Mouse (Mus musculus): ENCODE results near the gene Eomes.

The Eomes gene

GRCm38 (mm10) chr9:118500963-118501362 lies 23.0 kb downstream of the Eomes start:
- ChIA-PET CTCF (interaction anchor here in 3 of 4 experiments (0.6 to 1.3 kb wide), 3 partner anchors 12 to 453 kb away, joined by 3 to 6 read pairs (median 4); no protein-coding TSS in a partner anchor), POLR2A (interaction anchor here in 2 of 4 experiments (0.7 to 1.3 kb wide), 4 partner anchors 10 to 171 kb away, joined by 3 to 5 read pairs (median 4); no protein-coding TSS in a partner anchor)

GRCm38 (mm10) chr9:118504656-118505055 lies 26.6 kb downstream of the Eomes start:
- ChIA-PET POLR2A (interaction anchor here in 3 of 4 experiments (0.6 to 1.5 kb wide), 4 partner anchors 16 to 218 kb away, joined by 3 to 6 read pairs (median 4); no protein-coding TSS in a partner anchor), CTCF (no interaction called here)

- CTCF ChIA-PET, result interaction anchor here in 3 of 4 experiments (0.7 to 1.8 kb wide), 9 partner anchors 9 to 811 kb away, joined by 3 to 8 read pairs (median 3); no protein-coding TSS in a partner anchor
Measured at GRCm38 (mm10) chr9:118506020-118506403, 28.0 kb downstream of the Eomes start, which contains the start of gene Golga4. Golga4 (plus strand) TSS chr9:118506267.

GRCm38 (mm10) chr9:118506404-118507231 lies 28.6 kb downstream of the Eomes start:
- CTCF ChIA-PET, result interaction anchor here in 3 of 4 experiments (0.7 to 1.8 kb wide), 7 partner anchors 10 to 318 kb away, joined by 3 to 8 read pairs (median 3); no protein-coding TSS in a partner anchor
- POLR2A ChIA-PET, result interaction anchor here in 3 of 4 experiments (0.6 to 2.1 kb wide), 35 partner anchors 9 to 814 kb away, joined by 3 to 16 read pairs (median 4); partner anchors contain the start of genes Cmc1 (in 1 of the 3) and Eomes (in 1 of the 3)

More at GRCm38 (mm10) chr9:118506020-118506403, 28.0 kb downstream of the Eomes start, which contains the start of gene Golga4:
- POLR2A ChIA-PET, result interaction anchor here in 3 of 4 experiments (0.6 to 2.1 kb wide), 37 partner anchors 9 to 815 kb away, joined by 3 to 16 read pairs (median 4); partner anchors contain the start of genes Eomes (in 2 of the 3) and Cmc1 (in 1 of the 3)

GRCm38 (mm10) chr9:118507552-118507951 lies 29.5 kb downstream of the Eomes start:
- POLR2A ChIA-PET, result no interaction called here

GRCm38 (mm10) chr9:118508601-118509000 lies 30.6 kb downstream of the Eomes start:
- POLR2A ChIA-PET, result interaction anchor here in 3 of 4 experiments (0.8 to 1.4 kb wide), 6 partner anchors 18 to 469 kb away, joined by 3 to 5 read pairs (median 3); no protein-coding TSS in a partner anchor
- CTCF ChIA-PET, result interaction anchor here in 1 of 4 experiments (1.5 kb wide), 1 partner anchor 19 kb away, joined by 3 read pairs; no protein-coding TSS in a partner anchor

More at GRCm38 (mm10) chr9:118507552-118507951, 29.5 kb downstream of the Eomes start:
- CTCF ChIA-PET, result no interaction called here

- ChIA-PET POLR2A (interaction anchor here in 2 of 4 experiments (0.6 to 2.7 kb wide), 12 partner anchors 8 to 106 kb away, joined by 3 to 12 read pairs (median 3); partner anchors contain the start of gene Eomes (in 1 of the 2)), CTCF (interaction anchor here in 1 of 4 experiments (1.3 kb wide), 1 partner anchor 21 kb away, joined by 4 read pairs; no protein-coding TSS in a partner anchor)
Measured at GRCm38 (mm10) chr9:118510941-118511690, 33.1 kb downstream of the Eomes start.

GRCm38 (mm10) chr9:118512681-118513233 lies 34.7 kb downstream of the Eomes start:
- ChIA-PET POLR2A (interaction anchor here in 3 of 4 experiments (0.6 to 2.7 kb wide), 17 partner anchors 8 to 318 kb away, joined by 3 to 12 read pairs (median 4); no protein-coding TSS in a partner anchor), CTCF (interaction anchor here in 2 of 4 experiments (0.6 to 1.2 kb wide), 2 partner anchors 23 to 840 kb away, joined by 3 to 4 read pairs; no protein-coding TSS in a partner anchor)

GRCm38 (mm10) chr9:118515476-118515875 lies 37.5 kb downstream of the Eomes start:
- POLR2A ChIA-PET, result interaction anchor here in 1 of 4 experiments (1.2 kb wide), 1 partner anchor 9 kb away, joined by 4 read pairs; the partner anchor contains the start of gene Golga4
- CTCF ChIA-PET, result no interaction called here

GRCm38 (mm10) chr9:118516162-118516561 lies 38.1 kb downstream of the Eomes start:
- ChIA-PET CTCF (no interaction called here), POLR2A (interaction anchor here in 1 of 4 experiments (1.2 kb wide), 1 partner anchor 10 kb away, joined by 4 read pairs; the partner anchor contains the start of gene Golga4)

- CTCF ChIA-PET, result no interaction called here
- POLR2A ChIA-PET, result interaction anchor here in 1 of 4 experiments (0.8 kb wide), 1 partner anchor 20 kb away, joined by 3 read pairs; no protein-coding TSS in a partner anchor
Measured at GRCm38 (mm10) chr9:118517619-118518018, 39.6 kb downstream of the Eomes start.

GRCm38 (mm10) chr9:118519101-118519500 lies 41.1 kb downstream of the Eomes start:
- ChIA-PET CTCF (interaction anchor here in 1 of 4 experiments (1.0 kb wide), 1 partner anchor 14 kb away, joined by 3 read pairs; no protein-coding TSS in a partner anchor), POLR2A (interaction anchor here in 3 of 4 experiments (0.9 to 1.0 kb wide), 3 partner anchors 9 to 113 kb away, joined by 3 to 5 read pairs (median 3); no protein-coding TSS in a partner anchor)

- ChIA-PET CTCF (interaction anchor here in 2 of 4 experiments (1.1 kb wide), 2 partner anchors 29 to 30 kb away, joined by 3 to 4 read pairs; no protein-coding TSS in a partner anchor), POLR2A (interaction anchor here in 2 of 4 experiments (0.6 to 2.6 kb wide), 6 partner anchors 8 to 18 kb away, joined by 3 to 12 read pairs (median 6); partner anchors contain the start of gene Golga4 (in 2 of the 2))
Measured at GRCm38 (mm10) chr9:118520011-118520410, 42.0 kb downstream of the Eomes start.

- ChIA-PET POLR2A (interaction anchor here in 3 of 4 experiments (0.5 to 2.6 kb wide), 9 partner anchors 9 to 125 kb away, joined by 3 to 12 read pairs (median 6); partner anchors contain the start of gene Golga4 (in 2 of the 3)), CTCF (interaction anchor here in 3 of 4 experiments (0.5 to 1.4 kb wide), 5 partner anchors 10 to 131 kb away, joined by 3 to 18 read pairs (median 4); no protein-coding TSS in a partner anchor)
Measured at GRCm38 (mm10) chr9:118520858-118521257, 42.8 kb downstream of the Eomes start.

- ChIA-PET CTCF (interaction anchor here in 1 of 4 experiments (1.4 kb wide), 1 partner anchor 32 kb away, joined by 4 read pairs; no protein-coding TSS in a partner anchor), POLR2A (interaction anchor here in 3 of 4 experiments (0.6 to 2.6 kb wide), 5 partner anchors 10 to 30 kb away, joined by 3 to 12 read pairs (median 8); partner anchors contain the start of gene Golga4 (in 1 of the 3))
Measured at GRCm38 (mm10) chr9:118521659-118522058, 43.6 kb downstream of the Eomes start.

GRCm38 (mm10) chr9:118523738-118524137 lies 45.7 kb downstream of the Eomes start:
- CTCF ChIA-PET, result interaction anchor here in 1 of 4 experiments (0.6 kb wide), 1 partner anchor 140 kb away, joined by 7 read pairs; no protein-coding TSS in a partner anchor
- POLR2A ChIA-PET, result interaction anchor here in 2 of 4 experiments (0.6 to 1.9 kb wide), 4 partner anchors 9 to 161 kb away, joined by 3 to 4 read pairs (median 3); no protein-coding TSS in a partner anchor

Data from embryonic stem cell, embryonic (primary cell).